In the genomic region with DNA sequence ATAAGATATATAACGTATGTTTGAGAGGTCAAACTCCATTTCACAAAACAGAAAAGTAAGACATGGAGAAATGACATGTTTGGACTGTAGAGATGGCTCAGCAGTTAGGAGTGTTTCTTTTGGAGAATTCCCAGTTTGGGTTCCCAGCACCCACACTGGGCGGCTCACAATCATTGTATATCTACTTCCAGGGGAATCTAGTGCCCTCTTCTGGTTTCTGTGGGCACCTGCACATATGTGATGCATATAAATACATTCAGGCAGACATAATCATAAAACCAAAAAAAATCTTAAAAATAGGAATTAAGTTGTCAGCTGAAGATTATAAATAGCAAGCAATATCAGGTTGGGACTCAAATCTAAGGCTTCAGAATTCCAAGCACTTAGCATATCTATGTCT, we compare ENCODE assay signal across 12 mouse cellular contexts.
DNase-seq lines count a peak whose midpoint lies in the region; ATAC-seq and TF ChIP-seq lines count a peak whose summit lies in the region.
"Had no signal": no experiment of that assay in that cellular context is flagged by ENCODE, and none has a peak within 500 bp of the region (broad histone marks: within the 10 kb centered on the region; RNA-seq: fewer than 3 reads in every experiment).

No protein-coding gene starts in this region.

- H3K9me3 ChIP-seq in intestine, postnatal 0 days (ENCODE audit: control insufficient read depth): no peaks in the 10 kb centered on the region
- no peaks in the 10 kb centered on the region for H3K9me3 ChIP-seq in intestine, embryonic 16.5 days (ENCODE audit: control insufficient read depth, low read length)
- no peaks in the 10 kb centered on the region for H3K9me3 ChIP-seq in forebrain, embryonic 15.5 days
- H3K9me3 ChIP-seq in midbrain, embryonic 15.5 days: no peaks in the 10 kb centered on the region
- H3K9me3 ChIP-seq: limb, embryonic 15.5 days had no signal

- WGBS in intestine, postnatal 0 days: 100% methylated on average over 2 of the region's 2 CpGs
- 98% methylated on average over 2 of the region's 2 CpGs for WGBS in intestine, embryonic 16.5 days
- 96% methylated on average over 2 of the region's 2 CpGs for WGBS in forebrain, embryonic 15.5 days
- 98% methylated on average over 2 of the region's 2 CpGs for WGBS in midbrain, embryonic 15.5 days
- 100% methylated on average over 2 of the region's 2 CpGs for WGBS in lung, adult 2 months

- H3K4me3 ChIP-seq in intestine, postnatal 0 days (ENCODE audit: low read depth, low read length): no peak overlapping the region
- no peak overlapping the region for H3K4me3 ChIP-seq in intestine, embryonic 16.5 days (ENCODE audit: low read length)
- no peak overlapping the region for H3K4me3 ChIP-seq in forebrain, embryonic 15.5 days
- H3K4me3 ChIP-seq in midbrain, embryonic 15.5 days: no peak overlapping the region
- H3K4me3 ChIP-seq in lung, adult 2 months (replicated peaks; ENCODE audit: extremely low read depth, low read depth, low read length): no peak overlapping the region

- no peak overlapping the region for H3K27ac ChIP-seq in intestine, postnatal 0 days (ENCODE audit: low read depth, low read length)
- H3K27ac ChIP-seq in intestine, embryonic 16.5 days (ENCODE audit: low read length): no peak overlapping the region
- H3K27ac ChIP-seq in forebrain, embryonic 15.5 days (replicated peaks): peak overlapping the region; percentile 81
- H3K27ac ChIP-seq in midbrain, embryonic 15.5 days: peak overlapping the region; percentile 85; the same call in 1 of the 2 replicates

- H3K4me2 ChIP-seq in intestine, postnatal 0 days (replicated peaks; ENCODE audit: low read depth): no peak overlapping the region
- no peak overlapping the region for H3K4me2 ChIP-seq in intestine, embryonic 16.5 days (ENCODE audit: low read depth, low read length)
- no peak overlapping the region; the same call in 1 of the 2 replicates for H3K4me2 ChIP-seq in forebrain, embryonic 15.5 days (replicated peaks)
- H3K4me2 ChIP-seq in midbrain, embryonic 15.5 days: no peak overlapping the region

- no peak for TF ChIP-seq POLR2A in lung, adult 2 months (IDR thresholded peaks at IDR 0.05; ENCODE audit: borderline replicate concordance, extremely low read depth, low read depth, low read length)

- no peak for ATAC-seq in intestine, postnatal 0 days
- ATAC-seq in intestine, embryonic 16.5 days: no peak
- ATAC-seq in forebrain, embryonic 15.5 days (replicated peaks): no peak
- ATAC-seq in midbrain, embryonic 15.5 days (replicated peaks): no peak
- ATAC-seq: activated CD4-positive, CD25-positive, alpha-beta regulatory T cell, adult 4 months had no signal

- peak; percentile 19; the same call in 1 of the 2 replicates for TF ChIP-seq CTCF in intestine, postnatal 0 days (IDR thresholded peaks at IDR 0.05; ENCODE audit: low read depth)
- no peak for TF ChIP-seq CTCF in lung, adult 2 months (IDR thresholded peaks at IDR 0.05; ENCODE audit: insufficient read depth, low read length)

- DNase-seq in ZHBTc4 (ENCODE audit: low read depth, low spot score): peak; percentile 13
- DNase-seq in layer of hippocampus, postnatal 14 days (ENCODE audit: low spot score in 2 of 2): no peak
- no peak for DNase-seq in lung, adult 2 months
- no peak for DNase-seq in thymus, adult 18-20 months
- DNase-seq: kidney, adult 11 months; right cerebral cortex, postnatal 14 days had no signal

- no peaks in the 10 kb centered on the region for H3K27me3 ChIP-seq in intestine, postnatal 0 days (replicated peaks; ENCODE audit: control insufficient read depth, insufficient read depth, low read length)
- no peaks in the 10 kb centered on the region for H3K27me3 ChIP-seq in intestine, embryonic 16.5 days (replicated peaks; ENCODE audit: control insufficient read depth, insufficient read depth, low read length)
- H3K27me3 ChIP-seq in forebrain, embryonic 15.5 days: no peaks in the 10 kb centered on the region
- H3K27me3 ChIP-seq in midbrain, embryonic 15.5 days (replicated peaks): no peaks in the 10 kb centered on the region
- H3K27me3 ChIP-seq: limb, embryonic 15.5 days had no signal

- H3K36me3 ChIP-seq in intestine, postnatal 0 days (ENCODE audit: control insufficient read depth, insufficient read depth): no peaks in the 10 kb centered on the region
- H3K36me3 ChIP-seq in intestine, embryonic 16.5 days (ENCODE audit: control insufficient read depth, insufficient read depth, low read length): no peaks in the 10 kb centered on the region
- no peaks in the 10 kb centered on the region for H3K36me3 ChIP-seq in forebrain, embryonic 15.5 days
- H3K36me3 ChIP-seq in midbrain, embryonic 15.5 days (replicated peaks): no peaks in the 10 kb centered on the region
- H3K36me3 ChIP-seq: limb, embryonic 15.5 days had no signal

- no peaks in the 10 kb centered on the region for H3K4me1 ChIP-seq in intestine, postnatal 0 days (replicated peaks; ENCODE audit: control insufficient read depth, insufficient read depth, low read length)
- peaks cover 17% of the 10 kb centered on the region for H3K4me1 ChIP-seq in intestine, embryonic 16.5 days (ENCODE audit: control insufficient read depth, insufficient read depth, low read length)
- H3K4me1 ChIP-seq in forebrain, embryonic 15.5 days: peaks cover 20% of the 10 kb centered on the region
- H3K4me1 ChIP-seq in midbrain, embryonic 15.5 days: peaks cover 20% of the 10 kb centered on the region
- H3K4me1 ChIP-seq in lung, adult 2 months (ENCODE audit: control insufficient read depth, insufficient read depth, low read length): peaks cover 2% of the 10 kb centered on the region; the same call in 1 of the 2 replicates

- no peak overlapping the region for H3K9ac ChIP-seq in intestine, postnatal 0 days (ENCODE audit: low read depth, low read length)
- no peak overlapping the region for H3K9ac ChIP-seq in intestine, embryonic 16.5 days (ENCODE audit: low read depth, low read length)
- H3K9ac ChIP-seq in forebrain, embryonic 15.5 days (replicated peaks): no peak overlapping the region
- H3K9ac ChIP-seq in midbrain, embryonic 15.5 days: no peak overlapping the region
- H3K9ac ChIP-seq: limb, embryonic 15.5 days had no signal

Comparison
In these comparisons a context has a peak if more than half of its experiments do, and no peak if none do; other contexts are left out.
1. H3K27ac ChIP-seq: peak in forebrain, embryonic 15.5 days (single experiment) and midbrain, embryonic 15.5 days (single experiment); none in intestine, postnatal 0 days (single experiment) and intestine, embryonic 16.5 days (single experiment).